Comparison of ENCODE assay signal across 10 mouse cellular contexts in genomic region chr8:78124248-78124647, GRCm38 (mm10).
DNase-seq lines count a peak whose midpoint lies in the region; ATAC-seq and TF ChIP-seq lines count a peak whose summit lies in the region.
"Had no signal": no experiment of that assay in that cellular context is flagged by ENCODE, and none has a peak within 500 bp of the region (broad histone marks: within the 10 kb centered on the region; RNA-seq: fewer than 3 reads in every experiment).

No protein-coding gene starts in this region.

- no peak overlapping the region for H3K9ac ChIP-seq in liver, embryonic 14.5 days (replicated peaks)
- H3K9ac ChIP-seq: heart, embryonic 13.5 days had no signal

- no peaks in the 10 kb centered on the region for H3K9me3 ChIP-seq in liver, embryonic 14.5 days (ENCODE audit: control insufficient read depth, low read length)
- H3K9me3 ChIP-seq: heart, embryonic 13.5 days; megakaryocyte, embryonic 14.5 days had no signal

- no peak for ATAC-seq in cerebellum, adult (ENCODE audit: insufficient number of reproducible peaks, low FRiP score, low TSS enrichment)
- ATAC-seq in liver, embryonic 14.5 days (ENCODE audit: insufficient read depth): no peak
- ATAC-seq in megakaryocyte-erythroid progenitor cell, adult 5-6 weeks (replicated peaks; ENCODE audit: low FRiP score, low TSS enrichment, poor library complexity, severe bottlenecking): no peak

- no peaks in the 10 kb centered on the region for H3K36me3 ChIP-seq in liver, embryonic 14.5 days (replicated peaks; ENCODE audit: control insufficient read depth, insufficient read depth, low read depth)
- H3K36me3 ChIP-seq: heart, embryonic 13.5 days had no signal

- no peak for TF ChIP-seq EP300 in liver, embryonic 14.5 days (IDR thresholded peaks at IDR 0.05; ENCODE audit: low read depth)

- no peaks in the 10 kb centered on the region; the same call in 1 of the 2 replicates for H3K27me3 ChIP-seq in liver, embryonic 14.5 days (ENCODE audit: control insufficient read depth, insufficient read depth, low read length)
- H3K27me3 ChIP-seq: heart, embryonic 13.5 days had no signal

- intact Hi-C loops in left cerebral cortex, adult 2 months (cut with DNase I): no loop called here
- intact Hi-C loops in left cerebral cortex, postnatal 36 days (cut with DNase I): no loop called here

- peak; percentile 5 for DNase-seq in cerebellum, adult 8-10 months
- DNase-seq in left cerebral cortex, adult 2 months (ENCODE audit: extremely low spot score in 1 of 2, low spot score in 2 of 2): no peak
- no peak for DNase-seq in left cerebral cortex, postnatal 36 days (ENCODE audit: low spot score in 2 of 2)
- peak in 1 of 3 experiments; percentile 11 for DNase-seq in liver, embryonic 14.5 days (ENCODE audit: low read depth in 3 of 3, low spot score in 3 of 3)
- no peak for DNase-seq in urinary bladder, postnatal 4 days (ENCODE audit: low spot score in 2 of 2)

- no peak for TF ChIP-seq POLR2A in bone marrow macrophage, adult 2 months (IDR thresholded peaks at IDR 0.05; ENCODE audit: borderline replicate concordance, low read depth, low read length)

- TF ChIP-seq CTCF in left cerebral cortex, adult 2 months (IDR thresholded peaks at IDR 0.05): peak; percentile 55
- peak; percentile 43; the same call in 1 of the 2 replicates for TF ChIP-seq CTCF in bone marrow macrophage, adult 2 months (IDR thresholded peaks at IDR 0.05; ENCODE audit: low read depth, low read length)
- peak; percentile 69 for TF ChIP-seq CTCF in liver, embryonic 14.5 days (IDR thresholded peaks at IDR 0.05; ENCODE audit: low read depth)

- H3K4me1 ChIP-seq in bone marrow macrophage, adult 2 months (ENCODE audit: control insufficient read depth, insufficient read depth, low read length): no peaks in the 10 kb centered on the region
- no peaks in the 10 kb centered on the region for H3K4me1 ChIP-seq in liver, embryonic 14.5 days (replicated peaks; ENCODE audit: control insufficient read depth in 2 of 2, insufficient read depth in 2 of 2, low read length in 1 of 2)
- H3K4me1 ChIP-seq: heart, embryonic 13.5 days; megakaryocyte, embryonic 14.5 days had no signal

- no peak overlapping the region for H3K4me2 ChIP-seq in liver, embryonic 14.5 days (ENCODE audit: low read depth)
- H3K4me2 ChIP-seq: heart, embryonic 13.5 days had no signal

- H3K27ac ChIP-seq in left cerebral cortex, adult 2 months: no peak overlapping the region
- no peak overlapping the region for H3K27ac ChIP-seq in bone marrow macrophage, adult 2 months (ENCODE audit: insufficient read depth, low read depth, low read length)
- no peak overlapping the region for H3K27ac ChIP-seq in liver, embryonic 14.5 days
- H3K27ac ChIP-seq: heart, embryonic 13.5 days had no signal

- H3K4me3 ChIP-seq in left cerebral cortex, adult 2 months: no peak overlapping the region
- no peak overlapping the region for H3K4me3 ChIP-seq in bone marrow macrophage, adult 2 months (ENCODE audit: insufficient read depth, low read length)
- no peak overlapping the region for H3K4me3 ChIP-seq in liver, embryonic 14.5 days (ENCODE audit: insufficient read depth in 1 of 2, low read depth in 2 of 2, low read length in 2 of 2)
- H3K4me3 ChIP-seq: heart, embryonic 13.5 days; megakaryocyte, embryonic 14.5 days had no signal

- 28% methylated on average over 5 of the region's 5 CpGs for WGBS in liver, embryonic 14.5 days (ENCODE audit: insufficient replicate concordance)
